Mouse (Mus musculus): Measurements from ENCODE around the gene Spata32.

Gene Spata32

GRCm38 (mm10) chr11:103174891-103175391 lies 43.3 kb downstream of the Spata32 start:
- DNase-seq (ENCODE audit: low read depth, low spot score), result no peak

DNA sequence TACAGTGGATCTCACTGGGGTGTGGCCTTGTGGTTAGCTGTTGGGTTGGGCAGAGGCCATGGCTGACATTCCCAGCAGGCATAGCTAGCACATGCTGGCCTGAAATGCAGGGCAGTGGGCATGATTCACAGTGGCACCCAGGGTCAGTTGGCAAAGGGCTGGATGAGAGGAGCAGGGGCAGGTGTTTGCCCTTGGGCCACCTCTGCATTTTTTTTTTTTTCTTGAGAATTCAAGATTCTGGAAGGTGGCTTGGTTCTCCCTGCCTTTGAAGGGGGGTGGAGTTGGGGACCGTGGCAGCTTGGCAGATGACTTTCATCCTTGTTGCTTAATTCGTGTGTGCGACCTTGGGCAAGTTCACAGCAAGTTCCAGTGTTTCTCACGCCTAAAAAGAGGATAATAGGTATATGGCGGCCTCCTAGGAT lies 43.8 kb downstream of the Spata32 start:
- DNase-seq (ENCODE audit: low read depth, low spot score), result no peak

DNA sequence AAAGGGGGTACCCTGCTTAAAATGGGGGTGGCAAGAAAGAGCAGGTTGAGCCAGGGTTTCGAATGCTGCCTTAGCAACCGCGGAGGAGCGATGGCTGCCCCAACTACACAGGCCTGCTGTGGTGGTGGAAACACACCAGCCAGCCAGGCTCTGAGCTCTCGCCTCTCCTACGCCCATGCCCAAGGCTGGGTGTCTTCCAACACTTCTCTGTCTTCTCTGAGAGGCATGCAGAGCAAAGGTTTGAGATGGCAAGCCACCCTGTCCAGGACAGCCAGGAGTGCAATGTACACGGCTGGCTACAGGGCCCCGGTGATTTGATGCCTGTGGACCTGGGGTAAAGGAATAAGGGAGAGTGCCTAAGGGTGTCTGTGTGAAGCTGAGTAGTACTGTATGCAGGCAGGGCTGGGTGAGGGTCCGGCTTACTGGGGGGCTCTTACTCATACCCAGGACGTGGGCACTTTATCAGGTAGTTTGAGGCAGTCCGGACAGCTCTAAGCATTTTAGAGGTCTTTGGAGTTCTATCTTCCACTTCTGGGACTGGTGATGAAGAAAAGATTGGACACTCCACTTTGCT lies 44.4 kb downstream of the Spata32 start:
- DNase-seq (ENCODE audit: low read depth, low spot score), result no peak

GRCm38 (mm10) chr11:103173041-103173770 lies 45.0 kb downstream of the Spata32 start:
- DNase-seq (ENCODE audit: low read depth, low spot score), result no peak

- DNase-seq (ENCODE audit: low read depth, low spot score), result no peak
Measured at GRCm38 (mm10) chr11:103172392-103173040, 45.7 kb downstream of the Spata32 start.

DNA sequence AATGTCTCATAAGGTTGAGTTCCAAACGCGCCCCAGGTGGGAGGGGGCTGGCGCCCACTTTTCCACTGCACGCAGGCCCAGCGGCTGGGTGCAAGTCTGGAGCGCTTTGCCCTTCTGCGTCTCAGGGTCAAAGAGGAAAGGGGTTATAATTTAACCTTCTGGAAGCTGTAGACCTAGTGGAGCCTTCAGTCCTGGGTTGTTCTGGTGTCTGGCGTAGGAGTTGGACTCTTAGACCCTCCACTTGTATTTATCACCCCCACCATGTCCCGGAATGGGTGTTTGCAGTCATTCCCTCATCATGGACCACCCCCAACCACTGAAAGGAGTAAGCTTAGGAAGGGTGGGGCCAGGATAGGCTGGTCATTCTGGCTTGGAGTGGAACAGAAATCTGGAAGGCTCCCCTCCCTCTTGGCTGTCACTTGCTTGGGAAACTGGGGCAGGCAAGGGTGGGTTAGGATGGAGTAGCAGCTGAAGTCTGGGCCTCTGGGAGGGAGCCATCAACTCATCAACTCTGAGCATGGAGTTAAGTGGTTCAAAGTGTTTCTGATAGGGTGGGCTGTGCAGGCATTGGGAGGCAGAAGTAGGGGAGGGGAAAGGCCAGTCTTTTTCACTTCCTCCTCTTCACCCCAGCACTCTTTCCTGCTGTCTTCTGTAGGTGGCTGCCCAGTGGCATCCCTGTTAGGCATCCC lies 46.4 kb downstream of the Spata32 start:
- DNase-seq (ENCODE audit: low read depth, low spot score), result no peak

- DNase-seq (ENCODE audit: low read depth, low spot score), result no peak
Measured at GRCm38 (mm10) chr11:103171286-103171620, 47.0 kb downstream of the Spata32 start.

- peak; percentile 59 for DNase-seq (ENCODE audit: low read depth, low spot score)
Measured at GRCm38 (mm10) chr11:103170494-103171285, 47.5 kb downstream of the Spata32 start, which contains the start of gene Fmnl1. Gene Fmnl1 (plus strand): TSS chr11:103171107.

- DNase-seq (ENCODE audit: low read depth, low spot score), result no peak
Measured at GRCm38 (mm10) chr11:103170111-103170493, 48.1 kb downstream of the Spata32 start.

DNA sequence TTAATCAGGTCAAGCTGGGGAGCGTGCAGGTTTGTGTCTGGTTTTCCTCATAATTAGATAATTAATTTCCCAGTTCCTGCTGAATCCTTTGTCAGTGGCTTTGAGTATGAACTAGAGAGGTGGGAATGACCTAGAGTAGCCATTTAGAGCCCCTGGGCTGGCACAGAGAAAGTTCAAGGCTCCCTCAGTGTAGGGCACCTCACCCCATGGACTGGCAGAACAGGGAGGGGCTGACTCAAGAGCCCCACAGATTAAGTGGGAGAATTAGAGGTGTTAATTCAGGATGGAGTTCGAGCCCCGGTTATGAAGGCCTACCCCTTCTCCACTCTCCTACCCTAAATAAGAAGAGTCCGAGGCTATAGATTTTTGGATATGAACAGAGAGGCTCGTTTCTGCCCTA lies 48.6 kb downstream of the Spata32 start:
- no peak for DNase-seq (ENCODE audit: low read depth, low spot score)

- no peak for DNase-seq (ENCODE audit: low read depth, low spot score)
Measured at GRCm38 (mm10) chr11:103168690-103169390, 49.4 kb downstream of the Spata32 start.

DNA sequence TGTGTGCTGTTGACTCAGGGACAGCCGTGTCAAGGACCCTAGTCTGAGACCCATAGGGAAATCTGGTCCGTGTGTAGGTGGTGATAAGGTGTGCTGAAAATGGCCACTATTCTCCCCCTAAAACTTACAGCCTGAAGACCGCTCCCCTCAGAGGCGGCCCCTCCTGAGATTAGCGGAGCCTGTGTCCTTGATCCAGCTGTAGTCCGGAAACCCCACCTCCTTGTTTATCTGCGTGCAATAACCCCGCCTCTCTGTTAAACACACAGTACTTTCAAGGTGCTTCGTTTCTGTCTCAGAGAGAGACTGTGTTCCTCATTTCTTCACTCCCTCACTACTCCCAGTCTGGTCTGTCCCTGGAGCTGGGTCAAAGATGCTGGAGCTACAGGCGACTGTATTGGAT lies 53.8 kb downstream of the Spata32 start:
- DNase-seq (ENCODE audit: low read depth, low spot score), result no peak

GRCm38 (mm10) chr11:103162132-103162531 lies 56.1 kb downstream of the Spata32 start:
- no peak for DNase-seq (ENCODE audit: low read depth, low spot score)

- DNase-seq (ENCODE audit: low read depth, low spot score), result no peak
Measured at GRCm38 (mm10) chr11:103161449-103161848, 56.8 kb downstream of the Spata32 start.

GRCm38 (mm10) chr11:103160738-103161137 lies 57.5 kb downstream of the Spata32 start:
- DNase-seq (ENCODE audit: low read depth, low spot score), result no peak

- no peak for DNase-seq (ENCODE audit: low read depth, low spot score)
Measured at GRCm38 (mm10) chr11:103158621-103159478, 59.4 kb downstream of the Spata32 start.
